Mouse (Mus musculus): ENCODE data around the gene Ntf5.

- TF ChIP-seq POLR2A (IDR thresholded peaks at IDR 0.05; ENCODE audit: low read depth, low read length) (no peak), CTCF (IDR thresholded peaks at IDR 0.05; ENCODE audit: borderline replicate concordance, insufficient read depth, low read length) (no peak)
Observed at GRCm38 (mm10) chr7:45403532-45404261, 9.8 kb upstream of the Ntf5 start.

Measured in embryonic fibroblast, embryonic 13.5 days (primary cell).